Mouse (Mus musculus): ENCODE measurements at regions not wholly inside any gene's neighbourhood (a gene's known extent, or its start where the extent isn't known, plus 50 kb on each side); places are given as distances from the start of the nearest gene placed in this dataset.

GRCm38 (mm10) chr16:49332107-49332722 is 274.9 kb downstream of the Myh15 start:
- no peak for ATAC-seq (ENCODE audit: insufficient read depth)
- H3K9ac ChIP-seq: no peak overlapping the region
- 64% methylated on average over 5 of the region's 5 CpGs for WGBS (ENCODE audit: insufficient replicate concordance)
- no peak overlapping the region for H3K4me3 ChIP-seq (replicated peaks)
- no peak overlapping the region for H3K27ac ChIP-seq (replicated peaks)
- no peak overlapping the region for H3K4me2 ChIP-seq
- no peaks in the 10 kb centered on the region for H3K27me3 ChIP-seq
- H3K4me1 ChIP-seq (replicated peaks): no peaks in the 10 kb centered on the region
- H3K36me3 ChIP-seq (replicated peaks): no peaks in the 10 kb centered on the region
- no peaks in the 10 kb centered on the region for H3K9me3 ChIP-seq (replicated peaks)

GRCm38 (mm10) chr16:49335916-49336315 is 278.6 kb downstream of the Myh15 start:
- no peak overlapping the region for H3K4me2 ChIP-seq
- H3K36me3 ChIP-seq (replicated peaks): no peaks in the 10 kb centered on the region
- no peak for ATAC-seq (ENCODE audit: insufficient read depth)
- H3K4me1 ChIP-seq (replicated peaks): no peaks in the 10 kb centered on the region
- H3K9me3 ChIP-seq (replicated peaks): no peaks in the 10 kb centered on the region
- H3K27ac ChIP-seq (replicated peaks): no peak overlapping the region
- 24% methylated on average over 2 of the region's 2 CpGs for WGBS (ENCODE audit: insufficient replicate concordance)
- no peaks in the 10 kb centered on the region for H3K27me3 ChIP-seq
- H3K4me3 ChIP-seq (replicated peaks): no peak overlapping the region
- H3K9ac ChIP-seq: no peak overlapping the region

- H3K4me2 ChIP-seq: no peak overlapping the region
- no peaks in the 10 kb centered on the region for H3K9me3 ChIP-seq (replicated peaks)
- no peaks in the 10 kb centered on the region for H3K36me3 ChIP-seq (replicated peaks)
- H3K9ac ChIP-seq: no peak overlapping the region
- H3K27ac ChIP-seq (replicated peaks): no peak overlapping the region
- no peak for ATAC-seq (ENCODE audit: insufficient read depth)
- H3K4me1 ChIP-seq (replicated peaks): no peaks in the 10 kb centered on the region
- H3K27me3 ChIP-seq: no peaks in the 10 kb centered on the region
- WGBS (ENCODE audit: insufficient replicate concordance): 91% methylated on average over 1 of the region's 1 CpGs
- H3K4me3 ChIP-seq (replicated peaks): no peak overlapping the region
Observed at GRCm38 (mm10) chr16:49337948-49338347, 280.7 kb downstream of the Myh15 start.

- WGBS (ENCODE audit: insufficient replicate concordance): 47% methylated on average over 3 of the region's 3 CpGs
Observed at GRCm38 (mm10) chr16:49358404-49358803, 301.1 kb downstream of the Myh15 start.

GRCm38 (mm10) chr16:49361731-49362130 is 304.4 kb downstream of the Myh15 start:
- no peak overlapping the region for H3K9ac ChIP-seq
- H3K4me2 ChIP-seq: no peak overlapping the region
- no peak for ATAC-seq (ENCODE audit: insufficient read depth)
- no peak overlapping the region for H3K4me3 ChIP-seq (replicated peaks)
- no peaks in the 10 kb centered on the region for H3K4me1 ChIP-seq (replicated peaks)
- 56% methylated on average over 1 of the region's 1 CpGs for WGBS (ENCODE audit: insufficient replicate concordance)
- H3K27me3 ChIP-seq: no peaks in the 10 kb centered on the region
- no peak overlapping the region for H3K27ac ChIP-seq (replicated peaks)
- H3K9me3 ChIP-seq (replicated peaks): no peaks in the 10 kb centered on the region
- H3K36me3 ChIP-seq (replicated peaks): no peaks in the 10 kb centered on the region

More at GRCm38 (mm10) chr16:49358404-49358803, 301.1 kb downstream of the Myh15 start:
- no peak overlapping the region for H3K27ac ChIP-seq (replicated peaks)
- no peak overlapping the region for H3K9ac ChIP-seq
- no peak overlapping the region for H3K4me2 ChIP-seq
- H3K27me3 ChIP-seq: no peaks in the 10 kb centered on the region
- no peaks in the 10 kb centered on the region for H3K36me3 ChIP-seq (replicated peaks)
- no peaks in the 10 kb centered on the region for H3K4me1 ChIP-seq (replicated peaks)
- H3K4me3 ChIP-seq (replicated peaks): no peak overlapping the region
- no peak for ATAC-seq (ENCODE audit: insufficient read depth)
- H3K9me3 ChIP-seq (replicated peaks): no peaks in the 10 kb centered on the region

GRCm38 (mm10) chr16:49369450-49369849 is 312.2 kb downstream of the Myh15 start:
- 69% methylated on average over 9 of the region's 9 CpGs for WGBS (ENCODE audit: insufficient replicate concordance)
- Histone ChIP-seq H3K9ac (no peak overlapping the region), H3K27ac (replicated peaks) (no peak overlapping the region), H3K36me3 (replicated peaks) (no peaks in the 10 kb centered on the region), H3K4me1 (replicated peaks) (no peaks in the 10 kb centered on the region), H3K27me3 (no peaks in the 10 kb centered on the region), H3K4me3 (replicated peaks) (no peak overlapping the region), H3K4me2 (no peak overlapping the region), H3K9me3 (replicated peaks) (no peaks in the 10 kb centered on the region)
- no peak for ATAC-seq (ENCODE audit: insufficient read depth)

GRCm38 (mm10) chr16:49375108-49375507 is 317.8 kb downstream of the Myh15 start:
- WGBS (ENCODE audit: insufficient replicate concordance): 45% methylated on average over 4 of the region's 4 CpGs
- Histone ChIP-seq H3K9me3 (replicated peaks) (no peaks in the 10 kb centered on the region), H3K4me2 (no peak overlapping the region), H3K36me3 (replicated peaks) (no peaks in the 10 kb centered on the region), H3K27me3 (no peaks in the 10 kb centered on the region), H3K4me1 (replicated peaks) (no peaks in the 10 kb centered on the region), H3K9ac (no peak overlapping the region), H3K27ac (replicated peaks) (no peak overlapping the region), H3K4me3 (replicated peaks) (no peak overlapping the region)
- no peak for ATAC-seq (ENCODE audit: insufficient read depth)

GRCm38 (mm10) chr16:49378917-49379473 is 320.0 kb upstream of the Ift57 start:
- no peaks in the 10 kb centered on the region for H3K27me3 ChIP-seq
- H3K4me2 ChIP-seq: no peak overlapping the region
- H3K4me1 ChIP-seq (replicated peaks): no peaks in the 10 kb centered on the region
- no peaks in the 10 kb centered on the region for H3K9me3 ChIP-seq (replicated peaks)
- no peak overlapping the region for H3K4me3 ChIP-seq (replicated peaks)
- no peaks in the 10 kb centered on the region for H3K36me3 ChIP-seq (replicated peaks)
- no peak overlapping the region for H3K27ac ChIP-seq (replicated peaks)
- no peak overlapping the region for H3K9ac ChIP-seq
- ATAC-seq (ENCODE audit: insufficient read depth): no peak

GRCm38 (mm10) chr16:49388135-49388534 is 310.9 kb upstream of the Ift57 start:
- no peak overlapping the region for H3K4me2 ChIP-seq
- H3K9me3 ChIP-seq (replicated peaks): no peaks in the 10 kb centered on the region
- no peak for ATAC-seq (ENCODE audit: insufficient read depth)
- WGBS (ENCODE audit: insufficient replicate concordance): 41% methylated on average over 4 of the region's 4 CpGs
- H3K27ac ChIP-seq (replicated peaks): no peak overlapping the region
- no peaks in the 10 kb centered on the region for H3K27me3 ChIP-seq
- no peaks in the 10 kb centered on the region for H3K4me1 ChIP-seq (replicated peaks)
- H3K36me3 ChIP-seq (replicated peaks): no peaks in the 10 kb centered on the region
- H3K4me3 ChIP-seq (replicated peaks): no peak overlapping the region
- no peak overlapping the region for H3K9ac ChIP-seq

GRCm38 (mm10) chr16:49407956-49408795 is 290.9 kb upstream of the Ift57 start:
- ATAC-seq (ENCODE audit: insufficient read depth): no peak
- Histone ChIP-seq H3K4me3 (replicated peaks) (no peak overlapping the region), H3K27ac (replicated peaks) (no peak overlapping the region), H3K9ac (no peak overlapping the region), H3K4me2 (no peak overlapping the region; the same call in 1 of the 2 replicates), H3K27me3 (no peaks in the 10 kb centered on the region), H3K36me3 (replicated peaks) (no peaks in the 10 kb centered on the region), H3K9me3 (replicated peaks) (no peaks in the 10 kb centered on the region), H3K4me1 (replicated peaks) (no peaks in the 10 kb centered on the region)
- 25% methylated on average over 16 of the region's 16 CpGs for WGBS (ENCODE audit: insufficient replicate concordance)

- H3K4me3 ChIP-seq (replicated peaks): no peak overlapping the region
- ATAC-seq (ENCODE audit: insufficient read depth): no peak
- H3K36me3 ChIP-seq (replicated peaks): no peaks in the 10 kb centered on the region
- WGBS (ENCODE audit: insufficient replicate concordance): 72% methylated on average over 4 of the region's 4 CpGs
- no peaks in the 10 kb centered on the region for H3K27me3 ChIP-seq
- no peaks in the 10 kb centered on the region for H3K9me3 ChIP-seq (replicated peaks)
- no peak overlapping the region for H3K4me2 ChIP-seq
- H3K9ac ChIP-seq: no peak overlapping the region
- H3K4me1 ChIP-seq (replicated peaks): no peaks in the 10 kb centered on the region
- H3K27ac ChIP-seq (replicated peaks): no peak overlapping the region
Observed at GRCm38 (mm10) chr16:49409235-49409634, 289.8 kb upstream of the Ift57 start.

Data from liver, embryonic 15.5 days (tissue).